Mouse (Mus musculus) left cerebral cortex, adult 8-10 months (tissue): ENCODE measurements around the gene Cep295. TPM values are rescaled to one million over a fixed set of nuclear protein-coding genes. Genes with fewer than 3 reads are reported as not detected.
"Not testable (repeated sequence)": the region's sequence is repeated elsewhere in the genome, so short reads cannot be mapped to it uniquely, and the experiment has no call there.

Experiments
- DNase-seq, 2 experiments: peaks; one replicate each; pipeline ENCODE4 v3.0.0; 2022; ENCODE audit warnings: low spot score in 2 of 2
- total RNA-seq, 4 experiments: library from RNA; stranded (reverse); gene quantifications; 2 replicates each; pipeline ENCODE4 v1.2.4; 2022

Gene Cep295
- total RNA-seq, 4 experiments from 2014 or later = 24.2 to 28.0 (median 26.1) TPM

GRCm38 (mm10) chr9:15307257-15307656 is 50.3 kb downstream of the Cep295 start:
- DNase-seq = no peak

GRCm38 (mm10) chr9:15306398-15307119 is 51.0 kb downstream of the Cep295 start, which contains the start of gene 4931406C07Rik:
TSS of gene 4931406C07Rik (minus strand) at chr9:15306448.
- DNase-seq = no peak

GRCm38 (mm10) chr9:15305503-15306397 is 51.8 kb downstream of the Cep295 start, which contains the start of gene Taf1d:
TSS of gene Taf1d (plus strand) at chr9:15306214.
- peak; percentile 93 to 94 for DNase-seq

- DNase-seq = no peak
Observed at GRCm38 (mm10) chr9:15302881-15303280, 54.7 kb downstream of the Cep295 start.

- DNase-seq = not testable (repeated sequence)
Observed at GRCm38 (mm10) chr9:15302006-15302405, 55.6 kb downstream of the Cep295 start.

- no peak for DNase-seq
Observed at GRCm38 (mm10) chr9:15301399-15301798, 56.2 kb downstream of the Cep295 start.

GRCm38 (mm10) chr9:15300056-15300455 is 57.5 kb downstream of the Cep295 start:
- no peak for DNase-seq

- no peak for DNase-seq
Observed at GRCm38 (mm10) chr9:15298451-15298850, 59.1 kb downstream of the Cep295 start.

GRCm38 (mm10) chr9:15297112-15297511 is 60.5 kb downstream of the Cep295 start:
- no peak for DNase-seq

GRCm38 (mm10) chr9:15289251-15289650 is 68.3 kb downstream of the Cep295 start:
- DNase-seq = no peak

- DNase-seq = no peak
Observed at GRCm38 (mm10) chr9:15288402-15288801, 69.2 kb downstream of the Cep295 start.

GRCm38 (mm10) chr9:15287846-15288245 is 69.7 kb downstream of the Cep295 start:
- no peak for DNase-seq

GRCm38 (mm10) chr9:15285443-15285842 is 72.1 kb downstream of the Cep295 start:
- no peak for DNase-seq

GRCm38 (mm10) chr9:15280491-15280879 is 77.1 kb downstream of the Cep295 start:
- no peak for DNase-seq

- DNase-seq = peak; percentile 87 to 91
Observed at GRCm38 (mm10) chr9:15279649-15280490, 77.7 kb downstream of the Cep295 start, which contains the start of gene Med17. TSS of gene Med17 (minus strand) at chr9:15279931.

GRCm38 (mm10) chr9:15279139-15279648 is 78.4 kb downstream of the Cep295 start:
- no peak for DNase-seq

- no peak for DNase-seq
Observed at GRCm38 (mm10) chr9:15278343-15278742, 79.2 kb downstream of the Cep295 start.

- no peak for DNase-seq
Observed at GRCm38 (mm10) chr9:15276855-15277254, 80.7 kb downstream of the Cep295 start.

GRCm38 (mm10) chr9:15273981-15274380 is 83.6 kb downstream of the Cep295 start:
- no peak for DNase-seq
